Mouse (Mus musculus) CH12.LX (cell line): ENCODE measurements around the gene Stat2.

ENCODE experiments used
- CTCF ChIP-seq, 2 experiments: IDR thresholded peaks in 1 of 2; conservative IDR thresholded peaks in 1 of 2; 2 replicates each; pipeline ENCODE4 v1.5.1; 2011 to 2012; ENCODE audit warnings: low read depth in 2 of 2, low read length in 2 of 2, improper control_type of control experiment in 1 of 2, inconsistent platforms in 1 of 2, mild to moderate bottlenecking in 1 of 2, moderate library complexity in 1 of 2
- EP300 ChIP-seq: IDR thresholded peaks from 2 replicates; pipeline ENCODE4 v1.6.1; 2011; ENCODE audit warnings: low read length, improper control_type of control experiment
- MAX ChIP-seq: IDR thresholded peaks from 2 replicates; pipeline ENCODE4 v1.6.1; 2011; ENCODE audit warnings: low read length, improper control_type of control experiment
- MAZ ChIP-seq: IDR thresholded peaks from 2 replicates; pipeline ENCODE4 v1.6.1; 2012; ENCODE audit warnings: low read depth, mild to moderate bottlenecking, inconsistent platforms, low read length, improper control_type of control experiment, moderate library complexity
- MEF2A ChIP-seq: IDR thresholded peaks from 2 replicates; pipeline ENCODE4 v1.6.1; 2014; ENCODE audit warnings: low read depth, mild to moderate bottlenecking, inconsistent platforms, low read length, improper control_type of control experiment, borderline replicate concordance
- POLR2A ChIP-seq: IDR thresholded peaks from 2 replicates; pipeline ENCODE4 v1.6.1; 2011; ENCODE audit warnings: low read depth, mild to moderate bottlenecking, improper control_type of control experiment, low read length
- USF1 ChIP-seq: IDR thresholded peaks from 2 replicates; pipeline ENCODE4 v1.6.1; 2014; ENCODE audit warnings: low read depth, mild to moderate bottlenecking, inconsistent platforms, low read length, improper control_type of control experiment
- ZC3H11A ChIP-seq: IDR thresholded peaks from 2 replicates; pipeline ENCODE4 v1.6.1; 2012; ENCODE audit warnings: low read depth, mild to moderate bottlenecking, inconsistent platforms, low read length, improper control_type of control experiment
- ZKSCAN1 ChIP-seq: IDR thresholded peaks from 2 replicates; pipeline ENCODE4 v1.6.1; 2012; ENCODE audit warnings: low read depth, inconsistent platforms, low read length, improper control_type of control experiment, borderline replicate concordance

DNA sequence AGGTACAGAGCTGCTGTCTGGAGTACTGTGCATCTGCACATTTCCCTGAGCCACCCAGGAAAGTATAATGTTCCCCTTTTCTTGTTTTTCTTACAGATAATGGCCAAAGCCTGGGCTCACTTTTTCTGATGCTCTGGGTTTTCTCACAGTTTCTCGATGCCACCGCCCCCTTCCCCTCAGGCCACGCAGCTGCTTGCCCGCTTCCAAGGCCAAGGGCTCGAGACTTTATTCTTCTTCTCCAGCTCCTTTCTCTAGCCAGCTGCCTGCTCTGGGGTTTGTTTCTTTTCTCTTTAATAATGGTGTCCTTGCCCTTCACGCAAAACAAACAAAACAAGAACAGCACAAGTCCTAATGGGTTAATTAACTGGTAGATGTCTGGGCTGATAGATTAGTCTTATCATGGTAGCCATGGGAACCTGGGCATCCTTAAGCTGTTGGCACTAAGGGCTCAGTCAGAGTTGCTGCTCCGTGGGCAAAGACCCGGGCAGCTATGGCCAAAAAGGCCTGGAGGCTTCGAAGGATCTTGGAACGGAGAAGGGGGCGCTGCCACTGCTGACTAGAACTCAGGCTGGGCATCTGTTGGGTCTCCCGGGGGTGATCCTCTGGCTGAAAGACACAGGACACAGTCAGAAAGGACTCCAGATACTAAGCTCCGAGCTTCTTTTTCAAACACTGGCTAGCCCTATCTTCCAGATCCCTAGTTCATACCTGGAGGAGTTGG lies 26.2 kb downstream of the Stat2 start:
- TF ChIP-seq MEF2A (no peak), POLR2A (no peak), ZC3H11A (no peak), USF1 (no peak), MAX (no peak), MAZ (no peak), CTCF (conservative IDR thresholded peaks at IDR 0.05 in 1 of 2, IDR thresholded peaks at IDR 0.05 in 1 of 2; ENCODE audit: low read depth in 2 of 2, low read length in 2 of 2) (no peak), ZKSCAN1 (no peak), EP300 (no peak)
